Mouse (Mus musculus) C2C12 (cell line): ENCODE results near the gene Fam114a1.

Experiments
- CTCF ChIP-seq: IDR thresholded peaks from one replicate; pipeline ENCODE4 v1.5.1; 2011; ENCODE audit not compliant: control insufficient read depth, insufficient read depth, insufficient read length
- MAX ChIP-seq: IDR thresholded peaks from one replicate; pipeline ENCODE4 v1.6.1; 2011; ENCODE audit warnings: mild to moderate bottlenecking, control low read depth

DNA sequence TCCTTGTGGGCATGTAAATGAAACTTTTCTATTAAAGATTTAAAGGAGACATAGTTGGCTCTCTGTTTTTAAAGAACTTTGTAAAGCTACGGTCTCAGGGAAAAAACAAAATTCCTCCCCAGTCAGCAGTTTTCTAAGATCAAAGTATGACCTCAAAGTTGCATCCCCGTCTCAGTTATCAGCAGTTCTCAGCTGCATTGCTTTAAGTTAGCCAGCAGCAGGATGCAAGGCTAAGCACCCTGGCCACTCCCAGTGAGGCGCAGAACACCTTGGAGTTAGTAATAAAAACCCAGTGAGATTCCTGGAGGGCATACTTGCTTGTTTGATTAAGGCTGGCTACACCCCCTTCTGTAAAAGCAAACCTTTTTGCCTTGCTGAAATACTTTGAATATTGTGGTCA lies 106.9 kb downstream of the Fam114a1 start:
- no peak for TF ChIP-seq CTCF
- no peak for TF ChIP-seq MAX
